Mouse (Mus musculus): ENCODE measurements around the gene Pbsn. TPM values are rescaled to one million over a fixed set of nuclear protein-coding genes. Genes with fewer than 3 reads are reported as not detected.

Pbsn gene
- total RNA-seq, 2 experiments from 2014 or later: not detected

DNA sequence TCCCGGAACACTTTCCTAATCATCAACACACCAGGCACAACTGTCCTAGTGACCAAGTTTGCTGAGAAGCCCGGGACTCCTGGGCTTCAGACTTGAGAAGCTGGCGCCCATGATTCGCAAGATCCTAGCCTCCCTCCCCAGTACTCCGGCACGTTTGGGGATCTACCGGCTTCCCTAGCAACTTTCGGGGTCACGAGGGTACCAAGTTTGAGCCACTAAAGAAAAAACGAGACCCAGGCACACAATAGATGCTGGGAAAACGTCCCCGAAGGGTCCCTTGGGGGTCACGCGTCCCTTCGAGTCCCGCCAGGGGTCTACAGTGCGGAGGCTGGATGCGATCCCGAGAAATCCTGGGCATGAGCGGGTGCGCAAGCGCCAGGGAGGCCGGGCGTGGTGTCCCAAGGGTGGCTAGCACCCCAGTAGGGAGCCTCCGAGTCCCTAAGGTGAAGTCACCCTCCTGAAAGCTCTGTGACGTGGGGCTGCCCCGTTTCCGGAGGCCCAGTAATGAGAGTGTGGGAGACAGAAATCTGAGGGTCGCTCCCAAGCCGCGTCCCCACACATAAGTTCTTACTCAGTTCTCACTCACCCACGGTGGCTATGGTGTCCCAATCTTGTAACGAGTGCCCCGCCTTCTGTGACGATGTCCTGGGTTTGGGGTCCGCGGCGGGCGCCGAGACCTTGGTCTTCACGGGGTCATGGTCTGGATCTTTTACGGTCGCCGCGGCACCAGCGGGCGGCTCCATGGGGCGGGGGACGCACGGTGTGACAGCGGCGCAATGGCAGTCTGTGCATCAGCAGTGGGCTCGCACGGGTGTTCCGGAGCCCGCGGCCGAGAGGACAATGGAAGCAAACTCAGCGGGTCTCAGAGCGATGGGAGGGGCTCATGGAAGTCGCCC lies 58.2 kb downstream of the Pbsn start:
- TF ChIP-seq CTCF (IDR thresholded peaks at IDR 0.05): no peak
- H3K4me3 ChIP-seq: peak overlapping the region; percentile 88
- peak; percentile 42 for DNase-seq
- intact Hi-C loops (cut with DNase I): loop anchor here (5.0 kb wide), 1 partner anchor 288 kb away; no protein-coding TSS in a partner anchor
- peak overlapping the region; percentile 85 for H3K27ac ChIP-seq

GRCm38 (mm10) chrX:77788675-77789074 lies 64.7 kb downstream of the Pbsn start:
- DNase-seq: no peak
- intact Hi-C loops (cut with DNase I): no loop called here
- no peak overlapping the region for H3K27ac ChIP-seq

More at GRCm38 (mm10) chrX:77788675-77789074, 64.7 kb downstream of the Pbsn start:
- no peak overlapping the region for H3K4me3 ChIP-seq
- TF ChIP-seq CTCF (IDR thresholded peaks at IDR 0.05): no peak

Other genes with a start within 250 kb of the Pbsn start
- 1 to 10 TPM; 5.8 to 7.4 TPM for gene Prkx, start 57.3 kb downstream of the Pbsn start, total RNA-seq (2021)
- gene Gm14744, start 11.1 kb upstream of the Pbsn start, total RNA-seq (2021): not detected
- gene 5430402E10Rik, start 71.4 kb upstream of the Pbsn start, total RNA-seq (2021): not detected
- not detected for gene Obp1a, start 237.8 kb upstream of the Pbsn start, total RNA-seq (2021)